Mouse (Mus musculus) cortical plate, adult 2 months (tissue): ENCODE results near the gene Ablim1. TPM values are rescaled to one million over a fixed set of nuclear protein-coding genes. Genes with fewer than 3 reads are reported as not detected.

Experiments
- H3K27ac ChIP-seq: fragments of 200-500 bp; 2 replicates; pipeline ENCODE4 v1.5.1; 2012; ENCODE audit warnings: low read length, control low read depth, inconsistent platforms; ENCODE audit not compliant: insufficient read depth
- H3K4me1 ChIP-seq: fragments of 200-500 bp; 2 replicates; pipeline ENCODE4 v1.6.1; 2011; ENCODE audit warnings: low read length; ENCODE audit not compliant: control insufficient read depth, insufficient read depth
- H3K4me3 ChIP-seq: fragments of 200-500 bp; 2 replicates; pipeline ENCODE4 v1.5.1; 2011; ENCODE audit warnings: mild to moderate bottlenecking, low read length, control low read depth; ENCODE audit not compliant: insufficient read depth
- CTCF ChIP-seq: fragments of 200-500 bp; IDR thresholded peaks from 2 replicates; pipeline ENCODE4 v1.5.1; 2011; ENCODE audit warnings: mild to moderate bottlenecking, control low read depth, low read length; ENCODE audit not compliant: insufficient read depth; ENCODE audit errors: extremely low read depth
- POLR2A ChIP-seq: fragments of 200-500 bp; IDR thresholded peaks from 2 replicates; pipeline ENCODE4 v1.6.1; 2011; ENCODE audit warnings: mild to moderate bottlenecking, low read length, control low read depth; ENCODE audit not compliant: insufficient read depth; ENCODE audit errors: extremely low read depth
- polyA plus RNA-seq: library from polyadenylated mRNA; depleted of rRNA; stranded (reverse); fragments of >200 nt; gene quantifications from 2 replicates; pipeline ENCODE4 v1.2.3, GENCODE M21; 2012

Ablim1 gene
- polyA plus RNA-seq, 1 experiment = 50.0 TPM

- H3K4me3 ChIP-seq = no peak overlapping the region
- no peak for TF ChIP-seq CTCF
- TF ChIP-seq POLR2A = no peak
- H3K27ac ChIP-seq = no peak overlapping the region
- H3K4me1 ChIP-seq = peaks cover 3% of the 10 kb centered on the region
Measured at GRCm38 (mm10) chr19:57132916-57133520, 181.7 kb downstream of the Ablim1 start.

GRCm38 (mm10) chr19:57132281-57132680 is 182.4 kb downstream of the Ablim1 start:
- no peak overlapping the region for H3K27ac ChIP-seq
- TF ChIP-seq POLR2A (no peak), CTCF (no peak)

GRCm38 (mm10) chr19:57131366-57131765 is 183.4 kb downstream of the Ablim1 start:
- no peak overlapping the region for H3K27ac ChIP-seq
- H3K4me3 ChIP-seq = no peak overlapping the region
- peaks cover 3% of the 10 kb centered on the region for H3K4me1 ChIP-seq
- TF ChIP-seq POLR2A (no peak), CTCF (no peak)

More at GRCm38 (mm10) chr19:57132281-57132680, 182.4 kb downstream of the Ablim1 start:
- Histone ChIP-seq H3K4me3 (no peak overlapping the region), H3K4me1 (peaks cover 3% of the 10 kb centered on the region)

GRCm38 (mm10) chr19:57130591-57130990 is 184.1 kb downstream of the Ablim1 start:
- H3K4me3 ChIP-seq = no peak overlapping the region
- no peak for TF ChIP-seq CTCF
- no peak overlapping the region for H3K27ac ChIP-seq
- peaks cover 3% of the 10 kb centered on the region; the same call in 1 of the 2 replicates for H3K4me1 ChIP-seq

GRCm38 (mm10) chr19:57129729-57130128 is 185.0 kb downstream of the Ablim1 start:
- no peak for TF ChIP-seq POLR2A
- Histone ChIP-seq H3K27ac (no peak overlapping the region), H3K4me1 (peaks cover 2% of the 10 kb centered on the region; the same call in 1 of the 2 replicates), H3K4me3 (no peak overlapping the region)

- H3K4me3 ChIP-seq = no peak overlapping the region
- peaks cover 1% of the 10 kb centered on the region; the same call in 1 of the 2 replicates for H3K4me1 ChIP-seq
- H3K27ac ChIP-seq = no peak overlapping the region
- no peak for TF ChIP-seq CTCF
- no peak for TF ChIP-seq POLR2A
Measured at GRCm38 (mm10) chr19:57128037-57128436, 186.7 kb downstream of the Ablim1 start.

GRCm38 (mm10) chr19:57127523-57127922 is 187.2 kb downstream of the Ablim1 start:
- Histone ChIP-seq H3K4me1 (peaks cover 1% of the 10 kb centered on the region; the same call in 1 of the 2 replicates), H3K27ac (no peak overlapping the region)

GRCm38 (mm10) chr19:57126950-57127349 is 187.8 kb downstream of the Ablim1 start:
- no peak overlapping the region for H3K27ac ChIP-seq
- H3K4me3 ChIP-seq = no peak overlapping the region
- H3K4me1 ChIP-seq = peaks cover 1% of the 10 kb centered on the region; the same call in 1 of the 2 replicates
- no peak for TF ChIP-seq CTCF
- no peak for TF ChIP-seq POLR2A

More at GRCm38 (mm10) chr19:57127523-57127922, 187.2 kb downstream of the Ablim1 start:
- H3K4me3 ChIP-seq = no peak overlapping the region
- no peak for TF ChIP-seq POLR2A
- TF ChIP-seq CTCF = no peak

GRCm38 (mm10) chr19:57124906-57125305 is 189.8 kb downstream of the Ablim1 start:
- no peaks in the 10 kb centered on the region for H3K4me1 ChIP-seq
- H3K4me3 ChIP-seq = no peak overlapping the region
- no peak overlapping the region for H3K27ac ChIP-seq
- no peak for TF ChIP-seq POLR2A
- TF ChIP-seq CTCF = no peak

GRCm38 (mm10) chr19:57124138-57124519 is 190.6 kb downstream of the Ablim1 start:
- H3K4me1 ChIP-seq = peaks cover 2% of the 10 kb centered on the region
- H3K27ac ChIP-seq = peak overlapping the region; percentile 48; the same call in 1 of the 2 replicates
- TF ChIP-seq CTCF = no peak
- TF ChIP-seq POLR2A = no peak
- no peak overlapping the region for H3K4me3 ChIP-seq
